Mouse (Mus musculus) MEL (cell line): ENCODE measurements around the gene Il19. TPM values are rescaled to one million over a fixed set of nuclear protein-coding genes. Genes with fewer than 3 reads are reported as not detected.

Experiments used
- DNase-seq: peaks from one replicate; pipeline ENCODE4 v3.0.0; 2011; ENCODE audit warnings: low read depth, low spot score
- H3K27ac ChIP-seq: 2 replicates; pipeline ENCODE4 v1.5.1; 2012; ENCODE audit warnings: low read depth, mild to moderate bottlenecking, control low read depth, low read length, moderate library complexity; ENCODE audit not compliant: control insufficient read depth
- H3K27me3 ChIP-seq, 2 experiments: fragments of 150-350 bp in 1 of 2; sonication (generic) in 1 of 2; 2 replicates each; pipeline ENCODE4 v1.6.1; 2012; ENCODE audit warnings: low read length in 2 of 2, mild to moderate bottlenecking in 2 of 2, improper control_type of control experiment in 1 of 2, moderate library complexity in 1 of 2; ENCODE audit not compliant: insufficient read depth in 2 of 2, control insufficient read depth in 1 of 2
- H3K36me3 ChIP-seq, 2 experiments: 2 replicates each; pipeline ENCODE4 v1.6.1; 2012 to 2014; ENCODE audit warnings: low read length in 2 of 2, improper control_type of control experiment in 1 of 2, inconsistent platforms in 1 of 2, mild to moderate bottlenecking in 1 of 2; ENCODE audit not compliant: insufficient read depth in 2 of 2, control insufficient read depth in 1 of 2
- H3K4me1 ChIP-seq, 2 experiments: fragments of 150-350 bp in 1 of 2; sonication (generic) in 1 of 2; 2 replicates each; pipeline ENCODE4 v1.6.1; 2012; ENCODE audit warnings: low read length in 2 of 2, improper control_type of control experiment in 1 of 2, mild to moderate bottlenecking in 1 of 2; ENCODE audit not compliant: insufficient read depth in 2 of 2, control insufficient read depth in 1 of 2
- H3K4me3 ChIP-seq, 2 experiments: fragments of 150-350 bp in 1 of 2; sonication (generic) in 1 of 2; 2 replicates each; pipeline ENCODE4 v1.5.1; 2012; ENCODE audit warnings: low read depth in 2 of 2, low read length in 2 of 2, mild to moderate bottlenecking in 2 of 2, moderate library complexity in 2 of 2, control low read depth in 1 of 2, improper control_type of control experiment in 1 of 2; ENCODE audit not compliant: control insufficient read depth in 1 of 2, insufficient read depth in 1 of 2
- H3K79me2 ChIP-seq: 2 replicates; pipeline ENCODE4 v1.6.1; 2012; ENCODE audit warnings: mild to moderate bottlenecking, low read length, moderate library complexity; ENCODE audit not compliant: control insufficient read depth, poor library complexity, insufficient read depth
- H3K9ac ChIP-seq: 2 replicates; pipeline ENCODE4 v1.6.1; 2012; ENCODE audit warnings: low read depth, mild to moderate bottlenecking, control low read depth, low read length, moderate library complexity; ENCODE audit not compliant: control insufficient read depth, poor library complexity, severe bottlenecking
- H3K9me3 ChIP-seq: fragments of 150-350 bp; sonication (generic); replicated peaks from 2 replicates; pipeline ENCODE4 v1.6.1; 2012; ENCODE audit warnings: mild to moderate bottlenecking, low read length, improper control_type of control experiment, moderate library complexity; ENCODE audit not compliant: insufficient read depth
- BHLHE40 ChIP-seq: IDR thresholded peaks from 2 replicates; pipeline ENCODE4 v1.6.1; 2012; ENCODE audit warnings: low read depth, mild to moderate bottlenecking, inconsistent platforms, low read length, improper control_type of control experiment, borderline replicate concordance
- CTCF ChIP-seq, 3 experiments: IDR thresholded peaks in 2 of 3; conservative IDR thresholded peaks in 1 of 3; 2 replicates each; pipeline ENCODE4 v1.5.1; 2011 to 2012; ENCODE audit warnings: low read length in 3 of 3, low read depth in 2 of 3, mild to moderate bottlenecking in 2 of 3, improper control_type of control experiment in 1 of 3, inconsistent platforms in 1 of 3, mixed read lengths in 1 of 3, moderate library complexity in 1 of 3; ENCODE audit not compliant: control insufficient read depth in 1 of 3, insufficient read depth in 1 of 3, poor library complexity in 1 of 3, severe bottlenecking in 1 of 3
- GABPA ChIP-seq: IDR thresholded peaks from 2 replicates; pipeline ENCODE4 v1.6.1; 2012; ENCODE audit warnings: low read depth, mild to moderate bottlenecking, inconsistent platforms, low read length, improper control_type of control experiment, moderate library complexity
- GATA1 ChIP-seq: IDR thresholded peaks from 2 replicates; pipeline ENCODE4 v1.6.1; 2011; ENCODE audit warnings: low read depth, low read length, improper control_type of control experiment
- JUND ChIP-seq: IDR thresholded peaks from 2 replicates; pipeline ENCODE4 v1.6.1; 2011; ENCODE audit warnings: low read depth, mild to moderate bottlenecking, improper control_type of control experiment, low read length
- MEF2A ChIP-seq: IDR thresholded peaks from 2 replicates; pipeline ENCODE4 v1.6.1; 2014; ENCODE audit warnings: low read depth, mild to moderate bottlenecking, inconsistent platforms, low read length, improper control_type of control experiment; ENCODE audit not compliant: poor library complexity, insufficient replicate concordance, severe bottlenecking; ENCODE audit errors: extremely low read depth
- MXI1 ChIP-seq: IDR thresholded peaks from 2 replicates; pipeline ENCODE4 v1.6.1; 2011; ENCODE audit warnings: mild to moderate bottlenecking, low read depth, low read length, improper control_type of control experiment
- MYC ChIP-seq: IDR thresholded peaks from 2 replicates; pipeline ENCODE4 v1.6.1; 2011; ENCODE audit warnings: low read depth, mild to moderate bottlenecking, low read length, improper control_type of control experiment, moderate library complexity
- NELFE ChIP-seq: IDR thresholded peaks from 2 replicates; pipeline ENCODE4 v1.6.1; 2011; ENCODE audit warnings: low read depth, low read length, improper control_type of control experiment
- NRF1 ChIP-seq: IDR thresholded peaks from 2 replicates; pipeline ENCODE4 v1.6.1; 2014; ENCODE audit warnings: low read depth, mild to moderate bottlenecking, inconsistent platforms, low read length, improper control_type of control experiment, moderate library complexity; ENCODE audit not compliant: poor library complexity, insufficient read depth, severe bottlenecking
- POLR2AphosphoS2 ChIP-seq: IDR thresholded peaks from 2 replicates; pipeline ENCODE4 v1.6.1; 2011; ENCODE audit warnings: low read length, improper control_type of control experiment
- POLR2AphosphoS5 ChIP-seq: IDR thresholded peaks from 2 replicates; pipeline ENCODE4 v1.6.1; 2012; ENCODE audit warnings: low read depth, borderline replicate concordance, mild to moderate bottlenecking, inconsistent platforms, low read length, moderate library complexity, mixed read lengths
- RAD21 ChIP-seq: IDR thresholded peaks from 2 replicates; pipeline ENCODE4 v1.6.1; 2011; ENCODE audit warnings: mild to moderate bottlenecking, low read depth, low read length, improper control_type of control experiment
- SMC3 ChIP-seq: IDR thresholded peaks from 2 replicates; pipeline ENCODE4 v1.6.1; 2011; ENCODE audit warnings: low read depth, low read length, improper control_type of control experiment
- TBP ChIP-seq: IDR thresholded peaks from 2 replicates; pipeline ENCODE4 v1.8.0; 2011; ENCODE audit warnings: low read depth, low read length, improper control_type of control experiment
- TCF12 ChIP-seq: IDR thresholded peaks from 2 replicates; pipeline ENCODE4 v1.6.1; 2014; ENCODE audit warnings: low read depth, mild to moderate bottlenecking, inconsistent platforms, low read length, improper control_type of control experiment, moderate library complexity
- polyA plus RNA-seq, 2 experiments: library from polyadenylated mRNA; stranded (reverse) in 1 of 2; unstranded in 1 of 2; fragments of >175 nt in 1 of 2; fragments of >200 nt in 1 of 2; gene quantifications; 2 replicates each; pipeline versions ENCODE4 v1.2.1 to v1.2.4; 2012; ENCODE audit warnings: low replicate concordance in 2 of 2, low read depth in 1 of 2; ENCODE audit not compliant: insufficient read length in 2 of 2, insufficient read depth in 1 of 2, missing spikeins in 1 of 2
- total RNA-seq: library from RNA; depleted of rRNA; stranded (reverse); fragments of 300-350 nt; gene quantifications from 2 replicates; pipeline ENCODE4 v1.2.3, GENCODE M21; 2012

Gene Il19
- total and polyA plus RNA-seq, 3 experiments = not detected

GRCm38 (mm10) chr1:130987418-130987817 is 47.5 kb upstream of the Il19 start:
- H3K79me2 ChIP-seq = no peaks in the 10 kb centered on the region
- no peaks in the 10 kb centered on the region for H3K9me3 ChIP-seq
- H3K9ac ChIP-seq = no peak overlapping the region
- peaks cover 0 to 2% of the 10 kb centered on the region in 2 experiments; a peak in 1 of 4 replicates for H3K4me1 ChIP-seq
- H3K27ac ChIP-seq = no peak overlapping the region
- no peak overlapping the region for H3K4me3 ChIP-seq
- no peak for DNase-seq
- TF ChIP-seq CTCF (IDR thresholded peaks at IDR 0.05 in 2 of 3, conservative IDR thresholded peaks at IDR 0.05 in 1 of 3; ENCODE audit: control insufficient read depth in 1 of 3, insufficient read depth in 1 of 3, low read depth in 2 of 3, low read length in 3 of 3, poor library complexity in 1 of 3, severe bottlenecking in 1 of 3) = 0 out of 6 replicates have a peak, but pooled peaks of 1 of the 3 experiments have one; percentile 8
- no peak for TF ChIP-seq NELFE
- TF ChIP-seq BHLHE40 = no peak
- TF ChIP-seq SMC3 = peak; percentile 2; the same call in 1 of the 2 replicates
- TF ChIP-seq POLR2AphosphoS5 = no peak
- TF ChIP-seq MEF2A = no peak
- no peak for TF ChIP-seq MXI1
- TF ChIP-seq JUND = no peak
- TF ChIP-seq TCF12 = no peak
- no peak for TF ChIP-seq TBP
- TF ChIP-seq GATA1 = no peak
- TF ChIP-seq POLR2AphosphoS2 = no peak
- TF ChIP-seq MYC = no peak
- peak; percentile 11; the same call in 1 of the 2 replicates for TF ChIP-seq RAD21
- H3K27me3 ChIP-seq = no peaks in the 10 kb centered on the region; a peak in 2 of 4 replicates
- H3K36me3 ChIP-seq = no peaks in the 10 kb centered on the region

GRCm38 (mm10) chr1:130987001-130987400 is 47.1 kb upstream of the Il19 start:
- Histone ChIP-seq H3K79me2 (no peaks in the 10 kb centered on the region), H3K4me1 (peaks cover 0 to 2% of the 10 kb centered on the region in 2 experiments; a peak in 1 of 4 replicates), H3K4me3 (no peak overlapping the region), H3K9ac (no peak overlapping the region), H3K9me3 (no peaks in the 10 kb centered on the region), H3K27me3 (no peaks in the 10 kb centered on the region; a peak in 2 of 4 replicates), H3K27ac (no peak overlapping the region), H3K36me3 (no peaks in the 10 kb centered on the region)
- no peak for DNase-seq
- TF ChIP-seq NRF1 (no peak), GABPA (no peak)
